Mouse (Mus musculus): ENCODE data around the gene Gm5105.

The Gm5105 gene

DNA sequence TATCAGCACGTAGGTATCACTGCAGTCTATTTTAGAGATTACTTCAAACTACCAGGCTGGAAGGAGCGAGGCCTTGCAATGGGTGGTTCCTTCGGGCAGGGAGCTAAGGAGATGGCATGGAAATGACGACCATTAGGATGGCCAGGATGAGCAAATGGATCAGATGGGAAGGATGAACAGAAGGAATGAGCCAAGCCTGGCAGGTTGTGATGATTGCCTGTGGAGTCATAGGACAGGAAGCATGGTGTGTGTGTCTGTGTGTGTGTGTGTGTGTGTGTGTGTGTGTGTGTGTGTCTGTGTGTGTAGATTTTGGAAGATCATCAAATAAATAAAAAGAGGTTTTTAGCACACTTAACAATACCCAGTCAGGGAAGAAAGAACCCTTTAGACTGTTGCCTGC, 44.5 kb downstream of the Gm5105 start:
- no peak for DNase-seq

DNA sequence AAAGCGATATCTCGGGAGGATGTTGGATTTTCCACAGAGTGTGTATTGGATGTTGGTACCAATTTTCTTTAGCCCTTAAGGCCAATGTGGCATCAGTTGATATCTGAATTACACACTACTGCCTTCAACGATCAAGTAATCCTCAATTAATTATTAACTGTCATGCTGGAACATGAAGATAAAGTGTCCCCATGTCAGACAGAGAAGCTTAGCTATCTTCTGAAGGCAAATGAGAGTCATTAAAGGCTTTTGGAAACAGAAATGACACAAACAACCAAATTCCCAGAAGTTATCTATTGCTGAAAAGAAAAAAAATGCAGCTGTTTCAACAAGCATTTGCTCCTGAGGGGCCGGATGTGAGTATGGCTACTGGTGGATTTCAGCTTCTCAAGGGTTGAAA, 45.2 kb downstream of the Gm5105 start:
- no peak for DNase-seq

DNA sequence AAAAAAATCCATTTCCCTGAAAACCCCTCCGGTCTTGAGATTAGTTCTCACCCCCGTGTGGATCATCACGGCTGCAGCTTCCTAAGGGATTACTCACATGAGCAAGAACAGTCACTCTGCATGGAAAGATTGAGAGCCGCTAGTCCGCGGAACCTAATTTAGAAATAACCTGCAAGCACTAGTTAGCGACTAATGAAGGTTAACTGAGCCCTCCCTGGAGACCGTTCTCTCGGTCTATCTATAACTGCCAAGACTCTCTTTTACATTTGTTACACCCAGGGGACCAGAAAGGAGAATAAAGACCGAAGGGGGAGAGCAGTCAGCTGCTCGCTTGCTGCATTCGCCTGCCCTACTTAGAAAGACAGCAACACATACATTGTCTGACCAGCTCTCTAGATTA, 50.4 kb downstream of the Gm5105 start:
- no peak for DNase-seq

DNA sequence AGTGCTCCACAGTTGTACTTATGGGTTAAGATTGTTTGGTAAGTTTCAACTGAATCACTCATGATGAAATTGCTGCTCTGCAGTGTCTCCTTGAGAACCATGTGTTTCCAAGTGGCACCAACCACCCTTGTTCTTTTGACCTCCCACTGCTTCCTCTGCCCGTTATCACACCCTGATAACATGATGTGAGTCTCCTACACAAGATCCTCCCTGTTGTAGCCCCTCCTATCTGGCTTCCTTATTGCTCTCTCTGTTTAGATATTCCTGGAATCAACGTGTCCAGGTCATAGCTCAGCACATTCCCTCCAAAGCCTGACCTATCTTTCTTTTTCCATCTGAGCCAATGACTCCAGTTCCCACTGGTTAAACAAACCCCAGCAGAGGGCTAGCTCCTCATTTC, 52.5 kb downstream of the Gm5105 start:
- DNase-seq, result no peak

DNA sequence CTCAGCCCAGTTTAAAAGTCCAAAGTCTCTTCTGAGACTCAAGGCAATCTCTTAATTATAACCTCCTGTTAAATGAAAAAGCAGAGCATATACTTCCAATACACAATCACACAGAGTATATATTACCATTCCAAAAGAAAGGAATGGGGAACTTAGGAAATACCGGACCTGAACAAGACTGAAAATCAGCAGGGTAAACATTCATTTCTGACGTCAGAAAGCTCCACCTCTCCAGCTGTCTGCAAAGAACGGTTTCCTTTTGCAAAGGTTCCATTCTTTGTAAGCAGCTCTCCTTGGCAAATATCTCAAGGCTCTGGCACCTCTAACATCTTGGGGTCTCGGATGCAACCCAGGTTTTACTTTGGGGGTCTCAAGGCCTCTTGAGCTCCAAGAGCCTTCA, 54.8 kb downstream of the Gm5105 start:
- DNase-seq, result no peak

DNA sequence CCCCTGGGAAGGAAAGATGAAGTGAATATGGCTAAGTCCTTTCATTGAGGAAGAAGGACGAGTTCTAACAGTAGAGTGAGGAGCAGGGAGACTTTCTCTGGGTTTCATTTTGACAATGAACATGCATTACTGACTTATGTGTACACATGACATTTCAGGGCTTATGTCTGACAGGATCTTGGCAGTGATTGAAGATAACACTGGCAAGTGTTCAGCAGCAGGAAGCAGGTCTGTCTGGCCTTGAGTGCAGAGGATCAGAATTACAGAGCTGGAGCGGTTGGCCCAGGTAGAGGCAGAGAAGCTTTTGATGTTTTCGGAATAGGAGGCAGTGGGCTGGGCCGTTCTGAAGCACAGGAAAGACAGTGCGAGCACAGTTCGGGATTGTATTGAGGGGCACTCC, 59.0 kb downstream of the Gm5105 start:
- DNase-seq, result no peak

DNA sequence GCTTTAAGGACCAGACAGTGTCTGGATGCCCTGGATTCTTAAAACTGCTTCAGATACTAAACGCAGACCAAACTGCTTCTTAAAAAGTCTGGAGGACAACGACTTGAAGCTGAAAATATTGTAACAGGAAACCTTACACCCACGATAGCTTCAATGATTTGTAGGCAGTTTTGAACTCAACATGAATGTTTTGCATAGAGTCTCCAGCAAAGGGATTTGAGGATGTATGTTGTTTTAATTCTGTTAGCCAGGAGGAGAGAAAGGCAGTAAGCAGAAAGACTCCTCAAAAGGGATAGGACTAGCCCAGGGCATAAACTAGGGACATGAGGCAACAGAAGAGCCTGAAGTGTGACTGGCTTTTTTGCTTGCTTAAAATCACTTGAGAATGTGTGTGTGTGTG, 60.3 kb downstream of the Gm5105 start:
- no peak for DNase-seq

DNA sequence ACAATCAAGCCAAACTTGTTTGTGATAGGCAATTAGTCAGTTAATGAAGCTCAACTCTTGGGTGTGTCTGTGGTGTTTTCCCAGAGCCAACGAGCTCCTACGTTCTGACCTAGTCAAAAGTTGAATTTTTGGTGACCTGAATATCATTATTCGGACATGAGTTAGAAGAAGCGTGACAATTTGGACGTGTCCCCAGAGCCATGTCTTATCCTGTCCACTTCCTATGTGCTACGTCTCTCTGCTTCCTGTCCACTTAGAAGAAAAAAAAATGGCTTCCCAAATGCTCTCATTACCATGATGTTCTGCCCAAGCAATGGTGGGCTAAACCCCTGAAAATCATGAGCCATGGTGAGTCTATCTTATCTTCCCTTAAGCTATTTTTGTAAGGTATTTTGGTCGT, 63.9 kb downstream of the Gm5105 start:
- DNase-seq, result no peak

DNA sequence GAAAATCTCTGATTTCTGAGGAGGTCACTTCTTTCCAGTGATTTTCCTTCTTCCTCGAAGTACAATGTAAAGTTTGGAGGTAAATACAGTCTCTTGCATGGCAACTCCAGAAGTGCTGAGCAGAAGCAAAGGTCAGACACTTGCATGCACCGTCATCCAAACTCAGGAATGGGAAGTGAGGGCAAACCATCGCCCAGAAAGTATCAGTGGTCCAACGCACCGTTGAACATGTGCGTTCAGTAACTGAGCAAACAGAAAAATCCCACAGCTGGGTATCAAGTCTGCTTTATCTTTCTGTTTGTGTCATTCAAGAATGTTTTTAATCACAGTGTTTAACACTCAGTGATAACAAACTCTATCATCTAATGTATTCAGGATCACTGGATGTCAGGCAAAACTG, 64.6 kb downstream of the Gm5105 start:
- no peak for DNase-seq

DNA sequence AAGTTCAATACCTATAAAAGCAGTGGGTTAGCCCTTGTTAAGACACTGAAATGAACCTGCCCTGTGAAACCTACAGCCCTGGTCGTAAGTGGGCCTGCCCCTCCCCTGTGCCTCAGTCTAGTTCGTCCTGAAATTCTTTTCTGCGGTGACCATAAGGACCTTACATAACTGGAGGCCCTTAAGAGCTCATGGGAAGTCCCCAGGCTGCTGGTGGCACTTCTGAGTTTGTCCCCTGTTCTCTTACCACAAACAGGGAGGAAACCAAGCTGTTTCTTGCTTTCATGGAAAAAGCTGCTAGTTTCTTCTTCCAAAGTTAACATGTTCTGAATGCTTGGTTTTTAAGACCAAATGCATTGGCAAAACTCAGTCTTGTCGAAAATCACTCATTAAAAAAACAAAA, 65.3 kb downstream of the Gm5105 start:
- DNase-seq, result no peak

DNA sequence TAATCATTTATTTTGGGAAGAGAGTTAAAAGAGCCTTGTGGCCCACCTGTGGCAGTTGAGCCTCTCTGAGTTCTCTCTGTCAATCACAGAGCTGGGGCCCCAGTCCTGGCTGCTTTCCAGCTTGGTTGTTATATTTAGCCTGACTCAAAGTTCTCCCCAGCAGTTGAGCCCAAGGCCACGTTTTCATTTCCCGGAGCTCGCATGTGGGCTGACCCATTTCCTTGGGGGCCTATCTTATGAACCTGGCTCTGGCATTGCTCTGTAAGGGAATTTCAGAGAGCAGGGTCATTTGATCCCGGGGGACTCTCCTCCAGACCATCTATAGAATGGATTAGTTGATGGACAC, 66.5 kb downstream of the Gm5105 start:
- DNase-seq, result no peak

DNA sequence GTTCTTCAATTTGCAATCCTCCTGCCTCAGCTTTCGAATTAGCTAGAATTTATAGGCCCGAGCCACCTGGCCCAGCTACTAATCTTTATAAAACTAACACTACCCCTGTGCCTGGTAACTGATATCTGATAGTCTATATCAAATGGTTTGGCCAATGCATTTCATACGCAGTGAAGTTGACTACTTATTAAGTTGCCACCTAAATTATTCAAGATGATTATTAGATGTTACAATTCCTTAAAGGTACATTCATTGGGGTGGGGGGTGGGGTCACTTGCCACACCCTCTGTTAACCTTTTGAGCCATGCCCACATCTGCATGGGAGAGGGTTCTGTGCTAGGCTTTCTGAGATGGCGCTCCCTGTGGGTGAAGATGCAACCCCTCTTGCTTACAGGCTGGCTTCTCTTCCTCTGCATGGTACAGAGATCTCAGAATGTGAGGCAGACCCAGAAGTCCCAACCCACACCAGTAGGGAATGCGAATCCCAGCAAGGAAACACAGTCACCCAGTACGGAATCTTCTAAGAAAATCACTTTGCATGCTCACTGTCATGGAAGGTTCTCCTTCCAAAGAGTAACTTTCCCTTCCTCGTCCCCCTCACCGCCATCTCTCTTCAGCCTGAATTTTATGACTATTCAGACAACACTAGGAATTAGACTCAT, 67.0 kb downstream of the Gm5105 start:
- DNase-seq, result no peak

DNA sequence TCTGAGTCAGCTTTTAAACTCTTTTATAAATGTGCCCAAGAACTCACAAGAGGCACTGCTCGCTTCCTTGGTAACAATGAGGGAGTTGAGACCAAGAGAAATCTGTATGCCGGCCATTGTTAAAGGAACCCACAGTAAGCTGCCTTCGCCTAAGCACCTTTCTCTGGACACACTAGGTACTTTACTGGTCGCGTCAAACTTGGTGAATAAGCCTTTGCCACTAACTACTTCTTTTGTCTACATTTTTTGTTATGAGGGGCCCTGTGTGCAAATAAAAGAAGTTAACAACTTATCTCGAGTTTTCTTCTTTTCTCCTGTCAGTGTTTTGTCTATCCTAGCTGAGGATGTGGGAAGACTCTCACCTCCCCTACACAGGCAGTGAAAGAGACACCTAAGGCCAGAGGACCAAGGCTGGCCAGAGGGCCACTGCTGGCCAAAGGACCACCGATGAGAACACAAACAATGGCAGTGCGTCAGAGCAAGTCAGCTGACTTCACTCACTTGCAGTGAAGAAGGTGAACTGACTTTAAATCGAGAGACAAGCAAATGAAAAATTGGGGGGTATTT, 67.9 kb downstream of the Gm5105 start:
- DNase-seq, result no peak
